Mouse (Mus musculus) right cerebral cortex, postnatal 4 days (tissue): ENCODE data around the gene Cmklr1.

Experiments used
- DNase-seq: peaks from one replicate; pipeline ENCODE4 v3.0.0-alpha.2; 2022

Cmklr1 gene

DNA sequence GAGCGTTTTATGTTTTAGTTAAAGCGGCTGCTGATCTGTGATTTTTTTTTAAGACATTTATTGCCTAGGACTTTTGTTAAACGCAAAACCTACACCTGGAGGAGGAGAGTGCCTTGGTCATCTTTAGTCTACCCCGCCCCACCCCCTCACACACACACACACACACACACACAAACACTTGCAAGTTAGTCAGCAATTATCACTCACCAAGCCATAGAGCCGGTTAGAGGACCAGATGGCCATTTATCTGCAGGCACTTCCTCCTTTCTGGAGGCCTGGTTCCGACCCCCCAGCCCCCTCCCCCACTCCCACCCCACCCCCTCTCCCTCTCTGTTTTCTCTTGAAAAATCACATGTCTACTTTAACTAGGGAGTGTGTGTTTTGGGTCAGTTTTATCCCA lies 65.8 kb downstream of the Cmklr1 start:
- no peak for DNase-seq

DNA sequence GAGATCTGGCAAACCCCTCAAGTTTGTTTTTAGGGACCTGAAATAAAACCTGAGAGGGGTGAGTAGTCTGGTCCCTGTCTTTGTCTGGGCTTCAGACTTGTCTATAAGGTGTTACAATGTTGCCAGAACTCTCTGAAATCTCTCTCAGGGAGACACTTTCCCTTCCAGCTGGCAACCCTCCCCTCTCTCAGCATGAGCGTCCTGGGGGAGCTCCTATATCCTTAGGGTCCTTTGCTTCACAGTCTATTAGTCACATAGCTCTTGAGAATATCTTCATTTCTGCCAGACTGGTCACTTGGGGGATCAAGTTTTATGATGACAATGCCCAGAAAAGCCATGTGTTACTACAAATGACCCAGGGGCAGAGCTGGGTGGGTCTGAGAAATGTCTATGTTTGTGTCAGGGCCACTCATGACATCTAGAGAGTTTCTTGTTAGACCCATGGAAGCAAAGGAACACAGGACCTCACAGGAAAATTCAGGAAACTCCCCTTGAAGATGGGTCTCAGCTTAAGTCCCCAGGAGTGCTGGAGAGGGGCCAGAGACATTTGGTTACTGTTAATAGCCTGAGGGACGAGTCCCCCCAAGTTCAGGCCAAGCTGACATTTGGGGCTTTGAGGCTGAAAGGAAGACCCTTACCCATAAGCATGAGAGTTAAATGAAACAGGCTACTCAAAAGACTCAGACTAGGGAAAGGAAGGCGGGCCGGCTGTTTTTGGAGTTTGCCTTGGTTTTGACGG lies 66.6 kb downstream of the Cmklr1 start:
- no peak for DNase-seq

- no peak for DNase-seq
These were observed 69.4 kb downstream of the Cmklr1 start for GRCm38 (mm10) chr5:113580801-113581200.

DNA sequence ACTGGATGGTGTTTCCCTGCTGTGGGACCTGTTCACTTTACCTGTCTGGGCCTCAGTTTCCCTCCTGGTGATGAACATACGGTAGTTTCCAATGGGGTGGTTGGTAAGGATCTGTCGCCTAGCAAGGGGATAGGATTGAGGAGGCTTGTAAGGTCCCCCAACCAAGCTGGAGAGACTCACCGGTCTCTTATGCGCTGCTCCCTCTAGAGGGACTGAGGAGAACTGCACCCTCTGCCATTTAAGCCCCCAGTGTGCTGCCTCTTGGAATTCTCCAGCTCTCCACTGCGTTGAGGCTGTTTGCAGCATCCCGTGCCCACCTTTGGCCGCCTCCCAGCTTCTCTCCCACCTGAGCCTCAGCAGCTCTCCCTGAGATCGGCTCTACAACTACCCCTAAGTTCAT lies 70.0 kb downstream of the Cmklr1 start:
- peak; percentile 58 for DNase-seq

DNA sequence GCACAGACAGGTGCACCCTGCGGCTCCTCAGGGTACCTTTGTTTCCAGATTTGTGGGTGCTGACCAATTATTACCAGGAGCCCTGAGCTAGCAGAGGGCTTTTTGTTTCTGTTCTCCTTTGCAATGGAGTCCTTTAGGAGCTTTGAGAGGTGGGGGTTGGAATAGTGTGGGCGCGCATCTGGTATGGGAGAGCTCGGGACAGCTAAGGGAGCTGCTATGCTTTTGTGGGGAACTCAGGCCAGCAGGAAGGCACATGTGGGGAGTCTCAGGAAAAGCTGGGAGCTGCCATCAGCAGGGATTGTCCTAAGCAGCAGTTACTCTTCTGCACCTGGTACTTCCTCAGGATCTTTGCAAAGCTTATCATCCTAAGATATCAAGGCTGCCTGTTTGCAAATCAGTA lies 71.1 kb downstream of the Cmklr1 start:
- no peak for DNase-seq

DNA sequence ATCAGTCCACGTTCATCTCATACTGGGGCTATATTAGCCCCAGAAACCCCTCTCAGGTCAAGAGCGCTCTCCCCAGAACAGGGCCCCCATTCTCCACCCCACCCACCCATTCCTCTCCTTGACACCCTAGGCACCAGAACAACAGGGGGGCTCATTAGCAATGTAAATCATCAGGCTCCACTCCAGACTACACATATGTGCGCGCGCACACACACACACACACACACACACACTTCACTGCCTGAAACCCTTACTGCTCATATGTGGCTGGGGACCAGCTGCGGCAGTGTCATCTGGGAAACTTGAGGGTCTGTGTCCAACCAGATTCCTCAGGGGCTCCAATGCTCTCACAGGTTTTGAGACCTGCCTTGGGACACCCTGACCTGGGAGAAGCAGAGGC lies 71.8 kb downstream of the Cmklr1 start:
- DNase-seq: no peak

- no peak for DNase-seq
These were observed 72.7 kb downstream of the Cmklr1 start for GRCm38 (mm10) chr5:113577555-113577954.

GRCm38 (mm10) chr5:113570056-113570717 lies 80.0 kb downstream of the Cmklr1 start:
- no peak for DNase-seq

- DNase-seq: no peak
These were observed 84.4 kb downstream of the Cmklr1 start for GRCm38 (mm10) chr5:113565858-113566257.

DNA sequence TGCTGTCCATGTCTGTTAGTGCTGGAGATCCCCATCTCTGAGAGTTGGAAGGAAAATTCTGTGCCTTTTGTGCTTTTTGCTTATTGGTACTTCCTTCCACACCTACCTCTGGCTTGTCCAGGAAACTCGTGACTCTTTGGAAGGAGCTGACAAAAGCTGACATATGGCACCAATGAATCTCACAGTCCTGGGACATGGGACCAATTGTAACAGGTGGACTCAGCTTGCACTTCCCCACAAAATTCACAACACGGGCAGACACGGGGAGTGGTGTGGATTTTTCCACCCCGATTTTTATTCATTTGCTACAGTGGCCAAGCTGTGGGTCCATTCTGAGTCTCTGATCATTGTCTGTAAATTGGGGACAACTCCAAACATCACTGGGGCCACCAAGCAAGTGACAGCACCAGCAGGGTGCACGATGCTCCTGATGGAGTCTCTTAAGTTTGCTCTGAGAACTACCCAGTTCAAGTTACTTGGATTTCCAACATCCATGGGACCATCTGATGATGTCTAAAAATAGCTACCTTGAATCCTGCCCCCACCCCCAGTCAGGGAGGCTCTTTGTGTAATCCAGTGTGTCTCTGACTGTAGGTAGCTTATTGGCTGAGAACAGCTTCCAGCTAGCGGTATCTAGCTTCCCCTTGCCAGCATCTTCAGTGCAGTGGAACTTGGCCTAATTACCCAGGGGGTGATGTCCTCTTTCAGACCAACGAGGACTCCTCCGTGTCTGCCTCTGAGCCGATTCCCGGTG lies 84.9 kb downstream of the Cmklr1 start:
- no peak for DNase-seq

GRCm38 (mm10) chr5:113564463-113564862 lies 85.8 kb downstream of the Cmklr1 start:
- no peak for DNase-seq
